Mouse (Mus musculus) embryonic facial prominence, embryonic 12.5 days (tissue): ENCODE measurements at regions not wholly inside any gene's neighbourhood (a gene's known extent, or its start where the extent isn't known, plus 50 kb on each side); places are given as distances from the start of the nearest gene placed in this dataset.
"Not testable (repeated sequence)": the region's sequence is repeated elsewhere in the genome, so short reads cannot be mapped to it uniquely, and the experiment has no call there.

ENCODE experiments used
- ATAC-seq: fragments of 200-750 bp; cut with Nextera tagmentation; 2 replicates; pipeline ENCODE4 v1.8.0; 2017; ENCODE audit not compliant: insufficient number of reproducible peaks, insufficient read depth, low FRiP score, low TSS enrichment
- H3K27ac ChIP-seq: fragments of 300-500 bp; sonication (generic); 2 replicates; pipeline ENCODE4 v1.5.1; 2016; ENCODE audit warnings: mild to moderate bottlenecking
- H3K27me3 ChIP-seq: fragments of 300-500 bp; sonication (generic); 2 replicates; pipeline ENCODE4 v1.6.1; 2016; ENCODE audit warnings: mild to moderate bottlenecking, moderate library complexity
- H3K36me3 ChIP-seq: fragments of 300-500 bp; sonication (generic); 2 replicates; pipeline ENCODE4 v1.6.1; 2016; ENCODE audit warnings: mild to moderate bottlenecking
- H3K4me1 ChIP-seq: fragments of 300-500 bp; sonication (generic); 2 replicates; pipeline ENCODE4 v1.6.1; 2016
- H3K4me2 ChIP-seq: fragments of 300-500 bp; sonication (generic); replicated peaks from 2 replicates; pipeline ENCODE4 v1.6.1; 2016; ENCODE audit warnings: mild to moderate bottlenecking, moderate library complexity
- H3K4me3 ChIP-seq: fragments of 300-500 bp; sonication (generic); 2 replicates; pipeline ENCODE4 v1.5.1; 2016; ENCODE audit warnings: mild to moderate bottlenecking
- H3K9ac ChIP-seq: fragments of 300-500 bp; sonication (generic); 2 replicates; pipeline ENCODE4 v1.6.1; 2016; ENCODE audit warnings: mild to moderate bottlenecking, moderate library complexity
- H3K9me3 ChIP-seq: fragments of 300-500 bp; sonication (generic); 2 replicates; pipeline ENCODE4 v1.6.1; 2016; ENCODE audit warnings: mild to moderate bottlenecking, moderate library complexity
- WGBS: fragments of 180-500 bp; shearing (Covaris S2); methylation state at CpG from one replicate; pipeline ENCODE4 v1.1.7; 2016; 5-methylcytosine and 5-hydroxymethylcytosine counted together

GRCm38 (mm10) chr7:113038906-113039671, 85.3 kb downstream of the Rassf10 start:
- Histone ChIP-seq H3K27me3 (no peaks in the 10 kb centered on the region), H3K4me1 (peaks cover 6% of the 10 kb centered on the region; the same call in 1 of the 2 replicates), H3K27ac (no peak overlapping the region), H3K9me3 (no peaks in the 10 kb centered on the region), H3K36me3 (no peaks in the 10 kb centered on the region), H3K4me2 (no peak overlapping the region), H3K9ac (no peak overlapping the region), H3K4me3 (no peak overlapping the region)
- no peak for ATAC-seq
- WGBS, result 62% methylated on average over 3 of the region's 3 CpGs

- H3K4me3 ChIP-seq, ATAC-seq, H3K9me3 ChIP-seq, H3K4me1 ChIP-seq, H3K9ac ChIP-seq, H3K27me3 ChIP-seq, H3K4me2 ChIP-seq, H3K36me3 ChIP-seq, H3K27ac ChIP-seq: not testable (repeated sequence)
- 70% methylated on average over 8 of the region's 8 CpGs for WGBS
These were observed 91.9 kb downstream of the Rassf10 start for GRCm38 (mm10) chr7:113045613-113046159.

- Histone ChIP-seq H3K9ac (no peak overlapping the region), H3K4me2 (no peak overlapping the region), H3K36me3 (no peaks in the 10 kb centered on the region), H3K9me3 (no peaks in the 10 kb centered on the region), H3K27me3 (no peaks in the 10 kb centered on the region), H3K27ac (no peak overlapping the region), H3K4me3 (no peak overlapping the region), H3K4me1 (no peaks in the 10 kb centered on the region)
- 85% methylated on average over 4 of the region's 4 CpGs for WGBS
- ATAC-seq, result no peak
These were observed 92.6 kb downstream of the Rassf10 start for GRCm38 (mm10) chr7:113046406-113046805.

GRCm38 (mm10) chr7:113047583-113047982, 93.8 kb downstream of the Rassf10 start:
- 70% methylated on average over 3 of the region's 3 CpGs for WGBS
- Histone ChIP-seq H3K4me3 (no peak overlapping the region), H3K9me3 (no peaks in the 10 kb centered on the region), H3K4me1 (no peaks in the 10 kb centered on the region), H3K9ac (no peak overlapping the region), H3K36me3 (no peaks in the 10 kb centered on the region), H3K27ac (no peak overlapping the region), H3K4me2 (no peak overlapping the region), H3K27me3 (no peaks in the 10 kb centered on the region)
- no peak for ATAC-seq

GRCm38 (mm10) chr7:113048097-113048795, 94.5 kb downstream of the Rassf10 start:
- WGBS, result 56% methylated on average over 4 of the region's 4 CpGs
- H3K4me2 ChIP-seq, result no peak overlapping the region
- H3K27ac ChIP-seq, result no peak overlapping the region

GRCm38 (mm10) chr7:113049440-113049839, 95.7 kb downstream of the Rassf10 start:
- Histone ChIP-seq H3K27ac (no peak overlapping the region), H3K27me3 (no peaks in the 10 kb centered on the region), H3K9me3 (no peaks in the 10 kb centered on the region), H3K4me2 (no peak overlapping the region), H3K9ac (no peak overlapping the region), H3K4me3 (no peak overlapping the region), H3K4me1 (no peaks in the 10 kb centered on the region), H3K36me3 (no peaks in the 10 kb centered on the region)
- ATAC-seq, result no peak
- WGBS, result 84% methylated on average over 5 of the region's 5 CpGs

More at GRCm38 (mm10) chr7:113048097-113048795, 94.5 kb downstream of the Rassf10 start:
- H3K36me3 ChIP-seq, result no peaks in the 10 kb centered on the region
- H3K27me3 ChIP-seq, result no peaks in the 10 kb centered on the region
- no peak overlapping the region for H3K9ac ChIP-seq
- no peaks in the 10 kb centered on the region for H3K4me1 ChIP-seq
- no peak overlapping the region for H3K4me3 ChIP-seq
- ATAC-seq, result 0 out of 2 replicates have a peak, but pooled peaks have one; percentile 67
- H3K9me3 ChIP-seq, result no peaks in the 10 kb centered on the region

GRCm38 (mm10) chr7:113052952-113053351, 99.2 kb downstream of the Rassf10 start:
- no peaks in the 10 kb centered on the region for H3K36me3 ChIP-seq
- H3K27me3 ChIP-seq, result no peaks in the 10 kb centered on the region
- 47% methylated on average over 1 of the region's 1 CpGs for WGBS
- ATAC-seq, result no peak
- H3K27ac ChIP-seq, result no peak overlapping the region
- H3K9ac ChIP-seq, result no peak overlapping the region
- H3K4me1 ChIP-seq, result no peaks in the 10 kb centered on the region
- H3K4me3 ChIP-seq, result no peak overlapping the region
- no peaks in the 10 kb centered on the region for H3K9me3 ChIP-seq
- H3K4me2 ChIP-seq, result no peak overlapping the region

GRCm38 (mm10) chr7:113056421-113056820, 102.7 kb downstream of the Rassf10 start:
- no peaks in the 10 kb centered on the region for H3K9me3 ChIP-seq
- H3K27ac ChIP-seq, result no peak overlapping the region
- no peak overlapping the region for H3K4me2 ChIP-seq
- no peak for ATAC-seq
- no peaks in the 10 kb centered on the region for H3K27me3 ChIP-seq
- 91% methylated on average over 2 of the region's 2 CpGs for WGBS
- no peaks in the 10 kb centered on the region for H3K36me3 ChIP-seq
- H3K4me3 ChIP-seq, result no peak overlapping the region
- H3K9ac ChIP-seq, result no peak overlapping the region
- peaks cover 12% of the 10 kb centered on the region for H3K4me1 ChIP-seq

GRCm38 (mm10) chr7:113059211-113059966, 105.6 kb downstream of the Rassf10 start:
- ATAC-seq, result no peak

GRCm38 (mm10) chr7:113059967-113060284, 106.2 kb downstream of the Rassf10 start:
- Histone ChIP-seq H3K4me3 (no peak overlapping the region), H3K9ac (no peak overlapping the region), H3K9me3 (no peaks in the 10 kb centered on the region), H3K27ac (0 out of 2 replicates have a peak overlapping the region, but pooled peaks have one; percentile 8), H3K4me1 (peaks cover 12% of the 10 kb centered on the region), H3K36me3 (no peaks in the 10 kb centered on the region), H3K4me2 (no peak overlapping the region), H3K27me3 (no peaks in the 10 kb centered on the region)
- WGBS, result 69% methylated on average over 5 of the region's 5 CpGs
- no peak for ATAC-seq

More at GRCm38 (mm10) chr7:113059211-113059966, 105.6 kb downstream of the Rassf10 start:
- Histone ChIP-seq H3K36me3 (no peaks in the 10 kb centered on the region), H3K4me2 (no peak overlapping the region), H3K9ac (no peak overlapping the region), H3K4me1 (peaks cover 12% of the 10 kb centered on the region), H3K27ac (0 out of 2 replicates have a peak overlapping the region, but pooled peaks have one; percentile 8), H3K4me3 (no peak overlapping the region), H3K9me3 (no peaks in the 10 kb centered on the region), H3K27me3 (no peaks in the 10 kb centered on the region)
- WGBS, result 20% methylated on average over 12 of the region's 12 CpGs

GRCm38 (mm10) chr7:113060991-113061390, 107.2 kb downstream of the Rassf10 start:
- peaks cover 12% of the 10 kb centered on the region for H3K4me1 ChIP-seq
- ATAC-seq, result no peak
- no peak overlapping the region for H3K9ac ChIP-seq
- H3K36me3 ChIP-seq, result no peaks in the 10 kb centered on the region
- no peak overlapping the region for H3K27ac ChIP-seq
- H3K4me3 ChIP-seq, result no peak overlapping the region
- WGBS, result 74% methylated on average over 7 of the region's 7 CpGs
- H3K4me2 ChIP-seq, result no peak overlapping the region
- no peaks in the 10 kb centered on the region for H3K27me3 ChIP-seq
- no peaks in the 10 kb centered on the region for H3K9me3 ChIP-seq
